Mouse (Mus musculus): ENCODE measurements at regions not wholly inside any gene's neighbourhood (a gene's known extent, or its start where the extent isn't known, plus 50 kb on each side); places are given as distances from the start of the nearest gene placed in this dataset.

- no peak overlapping the region for H3K4me3 ChIP-seq
- DNase-seq = no peak
- no peak overlapping the region for H3K27ac ChIP-seq
- no peak for TF ChIP-seq CTCF (IDR thresholded peaks at IDR 0.05)
- intact Hi-C loops (cut with DNase I) = no loop called here
These were observed 538.6 kb upstream of the Cited2 start for GRCm38 (mm10) chr10:17184418-17184817.

DNA sequence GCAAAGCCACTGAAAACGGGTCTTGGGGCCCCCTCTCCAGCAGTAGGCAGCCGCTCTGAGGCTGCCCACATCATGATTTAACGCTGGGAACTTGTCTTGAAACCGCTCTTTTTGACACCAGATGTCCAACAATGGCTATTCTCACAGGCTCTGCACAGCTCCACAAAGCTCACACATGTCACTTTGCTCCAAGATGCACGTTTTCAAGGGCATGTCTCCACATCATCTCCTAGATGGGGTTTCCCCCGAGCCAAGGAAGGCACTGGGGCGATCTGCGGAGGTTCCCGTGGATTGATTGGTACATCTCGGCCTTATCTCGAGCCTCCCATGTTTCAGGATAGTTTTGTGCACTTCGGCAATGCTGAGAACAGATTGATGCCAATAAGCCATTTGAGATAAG, 526.8 kb upstream of the Cited2 start:
- intact Hi-C loops (cut with DNase I) = no loop called here
- Histone ChIP-seq H3K27ac (no peak overlapping the region), H3K4me3 (no peak overlapping the region)
- TF ChIP-seq CTCF (IDR thresholded peaks at IDR 0.05) = no peak
- DNase-seq = no peak

GRCm38 (mm10) chr10:17196636-17197035, 526.4 kb upstream of the Cited2 start:
- TF ChIP-seq CTCF (IDR thresholded peaks at IDR 0.05) = no peak
- intact Hi-C loops (cut with DNase I) = no loop called here
- H3K4me3 ChIP-seq = no peak overlapping the region
- no peak overlapping the region for H3K27ac ChIP-seq
- DNase-seq = no peak

DNA sequence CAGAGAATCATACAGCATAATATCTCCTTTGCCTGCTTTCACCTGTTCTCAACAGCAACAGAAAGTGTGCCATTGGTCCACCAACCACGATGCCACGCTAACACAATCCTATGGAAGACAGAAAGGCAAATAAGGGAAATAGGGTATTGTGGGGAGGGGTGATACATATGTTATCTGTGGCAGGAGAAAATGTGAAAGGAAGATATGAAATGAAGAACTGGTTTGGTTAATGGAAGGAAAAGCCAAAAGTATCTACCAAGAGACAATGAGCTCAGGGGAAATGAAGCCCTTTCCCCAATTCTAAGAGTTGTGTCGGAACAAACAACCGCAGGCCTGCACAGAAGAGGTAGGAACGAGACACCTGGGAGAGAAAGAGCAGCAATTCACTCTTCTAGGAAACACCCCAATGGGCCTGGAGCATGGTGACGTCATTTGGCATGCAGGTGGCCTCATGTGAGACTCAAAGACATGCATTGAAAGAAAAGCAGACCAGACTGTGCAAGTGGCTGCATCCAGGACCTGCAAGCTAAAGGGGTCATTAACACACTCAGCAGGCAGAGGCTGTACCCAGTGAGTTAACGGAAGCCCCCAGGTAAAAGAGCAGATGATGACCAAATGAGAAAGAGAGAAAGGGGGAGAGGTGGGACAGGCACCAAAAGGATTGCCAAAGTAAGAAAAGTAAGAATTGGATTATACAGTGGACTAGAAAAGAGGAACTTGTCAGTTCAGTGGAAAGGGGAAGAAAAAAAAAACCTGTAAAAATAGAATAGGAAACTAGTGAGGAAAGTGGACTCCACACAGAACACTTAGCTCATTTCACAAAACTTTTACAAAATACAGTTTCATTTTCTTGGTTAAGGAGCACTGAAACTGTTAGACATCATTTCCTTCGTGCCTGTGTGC, 522.2 kb upstream of the Cited2 start:
- H3K4me3 ChIP-seq = no peak overlapping the region
- TF ChIP-seq CTCF (IDR thresholded peaks at IDR 0.05) = no peak
- H3K27ac ChIP-seq = no peak overlapping the region; the same call in 1 of the 2 replicates
- intact Hi-C loops (cut with DNase I) = no loop called here
- no peak for DNase-seq

GRCm38 (mm10) chr10:17201427-17201745, 521.6 kb upstream of the Cited2 start:
- intact Hi-C loops (cut with DNase I) = no loop called here
- DNase-seq = no peak

DNA sequence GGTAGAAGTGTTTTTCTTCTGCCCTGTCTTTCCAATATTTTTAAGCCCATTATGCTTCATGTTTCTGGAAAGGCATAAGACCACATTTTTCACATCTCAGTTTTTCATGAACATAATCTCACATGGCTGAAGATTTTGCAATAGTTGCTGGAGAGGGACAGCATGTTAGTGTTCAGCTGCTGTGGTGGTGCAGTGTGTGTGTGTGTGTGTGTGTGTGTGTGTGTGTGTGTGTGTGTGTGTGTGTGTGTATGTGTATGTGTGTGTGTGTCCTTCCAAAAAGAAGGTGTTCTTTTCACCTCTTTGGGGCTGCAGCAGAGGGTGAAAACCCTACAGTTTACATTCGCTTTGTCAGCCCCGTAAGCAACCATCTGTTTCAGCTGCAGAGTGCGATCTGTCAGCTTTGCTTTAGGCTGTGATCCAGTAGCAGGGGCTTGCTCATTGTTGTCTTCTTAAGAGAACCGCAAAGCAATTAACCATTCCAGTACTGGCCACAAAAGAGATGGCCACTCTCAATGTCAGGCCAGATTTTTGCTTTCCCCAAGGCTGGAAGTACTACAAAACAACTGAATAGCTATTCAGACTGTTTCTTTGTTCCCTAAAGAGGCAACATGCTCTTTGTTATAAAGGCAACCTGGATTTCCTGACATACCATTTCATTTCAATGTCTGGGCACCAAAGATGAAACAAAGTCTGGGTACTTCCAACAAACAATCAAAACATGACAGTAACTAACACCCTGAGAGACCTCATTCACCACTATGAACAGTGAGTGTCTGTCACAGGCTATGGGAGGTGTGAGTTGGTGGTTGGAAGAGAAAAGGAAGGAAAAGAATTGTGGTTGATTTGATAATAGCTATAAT, 520.2 kb upstream of the Cited2 start:
- no peak overlapping the region for H3K27ac ChIP-seq
- intact Hi-C loops (cut with DNase I) = no loop called here
- no peak for DNase-seq
- H3K4me3 ChIP-seq = no peak overlapping the region
- no peak for TF ChIP-seq CTCF (IDR thresholded peaks at IDR 0.05)

More at GRCm38 (mm10) chr10:17201427-17201745, 521.6 kb upstream of the Cited2 start:
- no peak overlapping the region; the same call in 1 of the 2 replicates for H3K27ac ChIP-seq
- H3K4me3 ChIP-seq = no peak overlapping the region
- no peak for TF ChIP-seq CTCF (IDR thresholded peaks at IDR 0.05)

DNA sequence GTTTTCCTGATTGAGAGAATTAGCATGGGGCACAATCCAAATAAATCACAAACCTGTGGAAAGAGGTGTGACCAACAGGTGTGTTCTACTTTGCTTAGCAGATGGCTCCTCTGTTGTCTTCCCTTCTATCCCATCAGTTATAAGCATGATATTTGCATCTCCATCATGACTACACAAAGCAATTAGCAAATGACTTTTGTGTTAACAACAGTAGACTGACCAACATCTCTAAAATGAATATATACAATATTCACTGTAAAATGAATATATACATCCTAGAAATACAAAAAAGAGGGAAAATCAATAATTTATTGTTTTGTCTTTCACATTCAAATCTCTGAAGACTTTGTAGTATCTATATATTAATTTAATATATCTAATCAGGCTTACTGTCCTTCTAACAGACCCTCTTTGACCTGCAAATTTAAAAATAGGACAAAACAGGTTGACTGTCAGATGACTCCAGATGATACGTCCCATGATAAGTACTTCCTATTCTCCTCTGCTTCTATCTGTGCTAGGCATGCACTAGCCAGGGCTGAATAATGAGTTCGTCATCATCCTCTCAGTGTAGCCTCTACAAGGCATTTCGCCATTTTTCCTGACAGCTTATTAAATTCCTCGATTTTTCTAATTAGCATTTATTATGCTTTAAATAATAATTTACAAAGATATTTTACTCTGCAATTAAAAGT, 519.5 kb upstream of the Cited2 start:
- no peak for TF ChIP-seq CTCF (IDR thresholded peaks at IDR 0.05)
- Histone ChIP-seq H3K27ac (no peak overlapping the region), H3K4me3 (no peak overlapping the region)
- no peak for DNase-seq
- intact Hi-C loops (cut with DNase I) = no loop called here

DNA sequence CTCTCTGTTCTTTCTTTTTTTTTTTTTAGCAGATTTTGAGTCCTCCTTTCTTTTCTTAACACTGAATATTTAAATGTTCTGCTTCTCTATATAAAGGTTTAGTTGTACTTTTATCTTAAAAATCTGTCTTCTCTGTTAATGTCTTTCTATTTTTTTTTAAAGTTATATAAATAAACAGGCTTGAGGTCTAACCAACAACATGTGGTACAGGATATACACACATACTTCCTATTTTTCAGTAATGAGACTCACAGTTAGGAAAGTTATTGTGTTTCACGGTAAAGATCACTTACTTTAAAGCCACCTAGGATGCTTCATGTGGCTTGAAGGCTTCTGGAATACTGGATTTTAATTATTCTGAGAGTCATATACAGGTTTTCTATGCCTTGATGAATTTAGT, 518.9 kb upstream of the Cited2 start:
- DNase-seq = no peak
- H3K27ac ChIP-seq = no peak overlapping the region
- intact Hi-C loops (cut with DNase I) = no loop called here
- no peak overlapping the region for H3K4me3 ChIP-seq
- TF ChIP-seq CTCF (IDR thresholded peaks at IDR 0.05) = no peak

DNA sequence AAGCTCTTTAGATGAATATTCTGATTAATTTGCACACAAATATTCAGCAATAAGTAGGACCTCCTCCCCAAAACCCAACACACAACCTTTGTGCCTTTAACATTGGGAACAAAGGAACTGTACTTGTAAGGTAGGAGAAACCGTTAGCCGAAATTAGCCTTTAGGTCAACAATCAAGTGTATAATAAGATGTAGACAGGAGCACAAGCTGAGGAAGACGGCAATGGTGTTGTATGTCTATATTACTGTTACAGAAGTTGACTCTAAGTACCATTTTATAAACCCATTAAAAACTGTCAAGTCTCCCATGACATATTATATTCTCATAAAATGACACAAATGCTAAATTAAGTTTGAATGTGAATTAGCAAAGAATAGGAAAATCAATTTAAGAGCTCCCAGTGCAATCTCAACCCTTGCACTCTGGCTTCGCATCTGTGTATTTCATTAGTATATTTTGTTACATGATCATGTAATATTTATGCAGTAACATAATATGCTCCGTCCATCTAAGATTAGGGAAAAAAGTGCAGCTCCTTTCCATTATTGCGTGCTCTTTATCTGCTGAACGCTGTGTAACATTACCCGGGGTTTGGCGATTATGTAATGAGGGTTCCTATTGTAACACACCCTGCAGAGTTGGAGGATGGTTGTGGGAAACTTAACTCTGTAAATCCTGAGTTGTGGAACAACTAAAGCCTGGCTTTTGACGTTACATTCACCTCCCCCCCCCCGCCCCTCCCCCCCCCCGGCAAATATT, 510.3 kb upstream of the Cited2 start:
- intact Hi-C loops (cut with DNase I) = no loop called here
- Histone ChIP-seq H3K27ac (peak overlapping the region; percentile 25), H3K4me3 (peak overlapping the region; percentile 45)
- TF ChIP-seq CTCF (IDR thresholded peaks at IDR 0.05) = no peak
- DNase-seq = no peak

DNA sequence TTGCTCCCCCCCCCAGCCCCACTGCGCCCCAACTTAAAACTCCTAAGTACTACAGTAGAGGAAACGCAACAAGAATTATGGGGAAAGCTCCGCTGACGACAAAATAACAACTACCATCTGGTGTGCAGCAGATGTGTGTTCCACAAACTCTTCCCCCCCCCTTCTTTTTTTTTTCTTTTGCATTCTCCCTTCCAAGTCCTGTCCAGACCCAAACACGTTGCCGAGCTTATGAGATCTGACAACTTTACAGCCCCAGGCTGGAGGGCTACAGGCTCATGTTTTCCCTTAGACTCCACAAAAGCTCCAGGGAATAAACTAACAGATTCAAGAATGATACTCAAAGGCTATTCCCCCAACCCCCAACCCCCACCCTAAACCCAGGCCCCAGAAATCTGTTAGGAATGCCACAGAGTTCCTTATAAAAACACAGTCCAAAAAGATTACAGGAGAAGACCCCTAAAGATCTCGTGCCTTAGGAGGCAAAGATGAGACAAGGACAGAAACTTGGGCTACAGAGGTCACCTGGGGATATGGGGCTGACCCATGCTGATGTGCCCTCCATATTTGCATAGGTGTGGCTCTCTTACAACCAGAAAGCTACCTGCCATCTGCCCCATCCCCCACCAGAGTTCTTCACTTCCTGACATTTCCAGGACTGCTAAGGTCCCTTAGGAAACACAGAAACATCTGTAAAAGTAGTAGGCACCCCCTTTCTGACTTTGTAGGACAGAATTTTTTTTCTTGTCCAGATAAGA, 509.5 kb upstream of the Cited2 start:
- TF ChIP-seq CTCF (IDR thresholded peaks at IDR 0.05) = no peak
- DNase-seq = no peak
- intact Hi-C loops (cut with DNase I) = no loop called here
- H3K4me3 ChIP-seq = peak overlapping the region; percentile 24
- no peak overlapping the region for H3K27ac ChIP-seq

GRCm38 (mm10) chr10:17214065-17214440, 509.0 kb upstream of the Cited2 start:
- Histone ChIP-seq H3K4me3 (no peak overlapping the region), H3K27ac (no peak overlapping the region)
- no peak for TF ChIP-seq CTCF (IDR thresholded peaks at IDR 0.05)
- no peak for DNase-seq
- intact Hi-C loops (cut with DNase I) = no loop called here

All from gastrocnemius, adult 2 months (tissue).